Mouse (Mus musculus) inflammation-experienced regulatory T-cells, adult 6 months (primary cell): ENCODE data around the gene Hyou1. TPM values are rescaled to one million over a fixed set of nuclear protein-coding genes. Genes with fewer than 3 reads are reported as not detected.
"Not testable (repeated sequence)": the region's sequence is repeated elsewhere in the genome, so short reads cannot be mapped to it uniquely, and the experiment has no call there.

ENCODE experiments used
- ATAC-seq: one replicate; pipeline ENCODE4 v1.8.0; 2017
- polyA plus RNA-seq, 3 experiments: library from polyadenylated mRNA; unstranded; fragments of 100-300 nt; shearing (Covaris generic); gene quantifications; one replicate each; pipeline ENCODE4 v1.2.1; 2017

Hyou1 gene
- polyA plus RNA-seq, 3 experiments from 2014 or later: 14.0 to 21.4 (median 18.2) TPM

- ATAC-seq: peak; percentile 94
Measured at GRCm38 (mm10) chr9:44406906-44407751, 27.8 kb downstream of the Hyou1 start, which contains the start of the genes Rps25 and Trappc4. Rps25 (plus strand) TSS chr9:44407139. Trappc4 (minus strand) TSS chr9:44407600.

- no peak for ATAC-seq
Measured at GRCm38 (mm10) chr9:44407752-44408097, 28.4 kb downstream of the Hyou1 start.

GRCm38 (mm10) chr9:44408693-44409092 lies 29.4 kb downstream of the Hyou1 start:
- ATAC-seq: not testable (repeated sequence)

- no peak for ATAC-seq
Measured at GRCm38 (mm10) chr9:44410647-44411336, 31.5 kb downstream of the Hyou1 start.

GRCm38 (mm10) chr9:44411601-44412130 lies 32.4 kb downstream of the Hyou1 start:
- ATAC-seq: no peak

GRCm38 (mm10) chr9:44412306-44412705 lies 33.0 kb downstream of the Hyou1 start:
- ATAC-seq: no peak

- ATAC-seq: no peak
Measured at GRCm38 (mm10) chr9:44412781-44413180, 33.5 kb downstream of the Hyou1 start.

GRCm38 (mm10) chr9:44417156-44417891 lies 38.0 kb downstream of the Hyou1 start:
- peak; percentile 42 for ATAC-seq

GRCm38 (mm10) chr9:44417892-44418363 lies 38.6 kb downstream of the Hyou1 start:
- peak; percentile 88 for ATAC-seq

GRCm38 (mm10) chr9:44418519-44419385 lies 39.5 kb downstream of the Hyou1 start, which contains the start of gene Ccdc84:
Ccdc84 (minus strand) TSS chr9:44418569.
- ATAC-seq: no peak

- ATAC-seq: not testable (repeated sequence)
Measured at GRCm38 (mm10) chr9:44419730-44420129, 40.4 kb downstream of the Hyou1 start.

- ATAC-seq: no peak
Measured at GRCm38 (mm10) chr9:44420280-44420898, 41.1 kb downstream of the Hyou1 start.

GRCm38 (mm10) chr9:44423576-44423975 lies 44.3 kb downstream of the Hyou1 start:
- ATAC-seq: no peak

- no peak for ATAC-seq
Measured at GRCm38 (mm10) chr9:44432577-44433185, 53.4 kb downstream of the Hyou1 start.

- no peak for ATAC-seq
Measured at GRCm38 (mm10) chr9:44435747-44436146, 56.5 kb downstream of the Hyou1 start.

GRCm38 (mm10) chr9:44440961-44441360 lies 61.7 kb downstream of the Hyou1 start, which contains the start of gene Foxr1:
Foxr1 (minus strand) TSS chr9:44441136.
- ATAC-seq: no peak
